Mouse (Mus musculus) CD4-positive helper T cell, adult 2 months (primary cell): ENCODE results near the gene Fbxo21.

Experiments used
- DNase-seq: peaks from one replicate; pipeline ENCODE4 v3.0.0-alpha.2; 2012; ENCODE audit warnings: low read depth, missing footprints, low spot score

The Fbxo21 gene

DNA sequence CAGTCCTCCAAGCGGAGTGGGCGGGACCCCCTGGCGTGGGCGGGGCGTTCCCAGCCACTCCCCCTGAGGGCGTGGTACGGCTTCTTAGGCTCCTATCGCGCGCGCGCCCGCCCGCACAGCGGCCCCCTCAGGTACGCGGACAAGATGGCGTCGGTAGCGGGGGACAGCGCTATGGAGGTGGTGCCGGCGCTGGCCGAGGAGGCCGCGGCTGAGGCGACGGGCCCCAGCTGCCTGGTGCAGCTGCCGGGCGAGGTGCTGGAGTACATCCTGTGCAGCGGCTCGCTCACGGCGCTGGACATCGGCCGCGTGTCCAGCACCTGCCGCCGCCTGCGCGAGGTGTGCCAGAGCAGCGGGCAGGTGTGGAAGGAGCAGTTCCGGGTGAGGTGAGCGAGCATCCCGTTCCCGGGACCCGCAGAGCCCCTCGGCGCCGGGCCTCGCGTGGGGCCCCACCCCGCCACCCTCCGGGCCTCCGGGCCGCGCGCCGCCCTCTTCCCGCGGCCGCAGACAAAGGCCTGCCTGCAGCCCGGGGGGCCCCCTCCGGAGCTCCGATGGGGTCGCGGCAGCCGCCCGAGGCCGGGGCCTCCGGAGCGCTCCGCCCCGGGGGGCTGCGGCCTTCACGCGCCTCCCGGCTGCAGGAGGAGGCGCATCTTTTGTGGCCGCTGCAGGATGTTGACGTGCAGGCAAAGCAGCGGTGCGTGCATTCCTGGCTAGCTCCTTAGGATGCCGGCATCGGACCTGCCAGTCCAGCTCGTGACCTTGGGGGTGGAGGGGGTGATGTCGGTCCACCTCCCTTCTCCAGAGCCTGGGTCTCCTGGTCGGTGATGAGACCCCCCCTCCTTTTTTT is at the start of gene Fbxo21:
Gene Fbxo21 (plus strand): TSS at position 74 of the 844 bp plus-strand sequence.
- peak; percentile 90 for DNase-seq

DNA sequence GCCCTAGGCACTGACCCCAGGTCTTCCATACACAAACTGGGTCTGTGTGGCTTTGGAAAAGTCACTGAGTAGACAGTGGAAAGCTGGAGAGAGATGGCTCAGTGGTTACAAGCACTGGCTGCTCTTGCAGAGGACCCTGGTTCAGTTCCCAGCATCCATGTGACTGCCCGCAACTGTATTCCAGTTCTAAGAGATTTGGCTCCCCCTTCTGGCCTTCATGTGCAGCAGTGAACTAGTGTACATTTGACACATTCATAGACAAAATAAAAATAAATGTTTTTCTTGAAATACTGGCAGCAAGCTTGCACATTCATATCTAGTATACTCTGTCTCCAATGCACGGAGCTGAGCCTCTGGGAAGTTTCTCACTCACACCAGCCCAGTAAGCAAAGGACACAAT is 48.0 kb upstream of the Fbxo21 start:
- DNase-seq, result no peak

DNA sequence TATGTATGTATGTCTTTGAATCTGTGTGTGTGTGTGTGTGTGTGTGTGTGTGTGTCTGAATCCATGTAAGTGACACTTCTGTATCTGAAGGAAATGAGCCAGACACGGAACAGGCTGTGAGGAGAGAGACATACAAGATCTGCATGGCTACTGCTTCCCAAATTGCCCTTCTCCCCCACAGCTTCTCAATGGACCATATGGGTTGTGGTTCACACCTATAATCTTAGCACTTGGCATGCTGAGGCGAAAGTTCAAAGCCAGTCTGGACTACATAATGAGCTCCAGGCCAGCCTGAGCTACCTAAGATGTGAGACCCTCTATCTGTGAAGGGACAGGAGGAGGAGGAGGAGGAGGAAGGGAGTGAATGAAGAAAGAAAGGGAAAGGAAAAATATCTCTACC is 44.3 kb upstream of the Fbxo21 start:
- DNase-seq, result no peak

DNA sequence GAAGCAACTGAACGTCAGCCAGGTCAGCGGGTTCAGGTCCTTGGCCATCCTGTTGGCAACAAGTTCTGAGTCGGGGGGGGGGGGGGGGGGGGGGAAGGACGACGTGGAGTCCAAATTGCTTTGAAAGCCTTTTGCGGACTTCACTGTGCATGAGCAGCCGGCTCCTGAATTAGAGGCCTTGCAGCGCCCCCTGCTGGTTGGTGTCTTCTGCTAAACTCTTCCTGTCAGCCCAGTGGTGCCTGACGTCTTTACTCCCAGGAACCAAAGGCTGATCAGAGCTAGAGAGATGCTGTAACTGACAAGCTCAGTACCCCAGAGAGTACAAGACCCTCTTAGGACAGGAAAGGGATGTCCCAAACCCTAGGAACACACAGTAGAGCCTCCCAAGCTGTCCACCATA is 43.7 kb upstream of the Fbxo21 start:
- DNase-seq, result peak; percentile 74

DNA sequence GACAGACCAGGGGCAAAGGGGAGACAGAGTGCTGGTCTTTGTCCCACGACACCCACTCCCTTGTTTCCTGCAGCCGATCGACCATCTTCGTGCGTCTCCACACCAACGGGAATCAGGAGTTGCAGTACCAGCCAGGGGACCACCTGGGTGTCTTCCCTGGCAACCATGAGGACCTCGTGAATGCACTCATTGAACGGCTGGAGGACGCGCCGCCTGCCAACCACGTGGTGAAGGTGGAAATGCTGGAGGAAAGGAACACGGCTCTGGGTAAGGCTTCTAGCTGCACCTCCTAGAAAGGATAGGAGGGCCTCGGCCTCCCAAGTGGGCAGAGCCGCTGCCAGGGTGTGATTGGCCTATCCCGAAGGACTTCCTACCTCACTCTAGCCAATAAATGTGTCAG is 40.2 kb upstream of the Fbxo21 start:
- DNase-seq, result no peak

DNA sequence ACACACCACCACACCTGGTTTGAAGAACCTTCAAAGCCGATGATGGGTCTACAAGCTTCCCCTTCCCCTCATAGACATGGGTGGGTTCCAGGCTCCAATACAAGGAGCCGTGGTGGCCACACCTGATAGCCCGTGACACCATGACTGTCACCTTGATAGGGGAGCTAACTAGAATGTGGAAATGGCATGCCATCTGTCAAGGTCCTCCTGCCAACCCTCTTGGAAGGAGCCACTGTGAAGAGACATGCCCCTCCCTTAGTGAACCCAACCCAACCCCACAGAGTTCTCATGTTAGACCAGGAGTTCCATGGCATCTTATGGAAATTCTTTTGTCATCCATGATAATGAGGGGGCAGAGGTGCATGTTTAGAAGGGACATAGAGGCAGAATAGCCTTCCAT is 39.3 kb upstream of the Fbxo21 start:
- no peak for DNase-seq

DNA sequence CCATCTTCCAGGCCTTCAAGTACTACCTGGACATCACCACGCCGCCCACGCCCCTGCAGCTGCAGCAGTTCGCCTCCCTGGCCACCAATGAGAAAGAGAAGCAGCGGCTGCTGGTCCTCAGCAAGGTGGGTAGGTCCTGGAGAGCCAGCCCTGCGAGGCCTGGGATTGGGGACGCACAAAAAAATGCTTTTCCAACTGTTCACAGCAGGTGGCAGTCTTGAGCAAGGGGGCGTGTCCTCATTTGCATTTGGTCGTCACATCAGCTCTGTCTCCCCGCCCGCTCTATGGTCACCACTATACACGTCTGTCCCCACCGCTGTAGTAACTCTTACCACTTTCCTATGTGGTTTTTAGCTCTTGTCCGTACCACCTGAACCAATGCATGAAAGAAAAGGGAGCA is 38.3 kb upstream of the Fbxo21 start:
- peak; percentile 81 for DNase-seq

DNA sequence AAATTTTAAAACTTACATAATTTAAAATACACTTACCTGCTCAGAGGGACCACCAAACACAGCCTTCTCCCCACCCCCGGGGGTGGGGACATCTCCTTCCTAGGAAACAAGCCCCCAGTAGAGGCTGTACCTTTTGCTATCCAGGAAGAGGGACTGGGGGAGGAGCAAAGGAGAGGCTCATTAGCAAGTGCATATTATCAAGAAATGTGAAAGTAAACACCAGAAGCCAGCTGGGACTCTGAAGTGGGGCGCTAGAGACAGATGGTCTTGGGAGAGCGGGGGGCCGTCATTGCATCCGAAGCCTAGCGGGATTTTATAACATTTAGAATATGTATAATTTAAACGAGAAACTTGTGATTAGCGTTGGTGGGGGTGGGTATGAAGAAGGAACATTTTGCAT is 37.1 kb upstream of the Fbxo21 start:
- DNase-seq, result no peak

DNA sequence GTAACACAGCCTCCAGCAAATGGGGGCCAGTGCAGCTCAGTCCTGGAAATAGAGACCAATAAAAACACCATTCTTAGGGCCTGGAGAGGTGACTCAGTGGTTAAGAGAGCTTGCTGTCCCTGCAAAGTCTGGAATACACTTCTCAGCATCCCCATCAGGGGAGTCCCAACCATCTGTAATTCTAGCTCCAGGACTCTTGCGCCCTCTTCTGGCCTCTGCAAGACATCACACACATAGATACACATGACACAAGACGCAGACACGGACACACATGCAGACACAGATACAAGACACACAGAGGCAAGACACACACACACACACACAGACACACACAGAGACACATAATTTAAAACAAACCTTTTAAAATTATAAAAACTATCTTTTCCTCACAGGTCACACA is 35.0 kb upstream of the Fbxo21 start:
- DNase-seq, result no peak

DNA sequence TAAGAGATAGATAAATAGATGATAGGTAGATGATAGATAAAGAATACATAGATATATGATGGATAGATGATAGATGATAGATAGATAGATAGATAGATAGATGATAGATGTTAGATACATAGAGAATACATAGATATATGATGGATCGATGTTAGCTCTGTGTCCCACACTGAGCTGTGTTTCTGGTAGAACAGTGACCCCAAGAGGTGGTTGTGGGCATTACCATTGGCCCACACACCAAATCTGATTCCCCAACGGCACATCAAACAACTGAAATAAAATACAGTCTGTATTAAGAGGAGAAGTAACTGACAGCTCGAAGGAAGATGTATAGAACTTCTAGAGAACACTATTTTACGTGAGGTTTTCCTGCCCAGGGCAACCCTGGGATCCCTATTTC is 29.9 kb upstream of the Fbxo21 start:
- DNase-seq, result peak; percentile 56

DNA sequence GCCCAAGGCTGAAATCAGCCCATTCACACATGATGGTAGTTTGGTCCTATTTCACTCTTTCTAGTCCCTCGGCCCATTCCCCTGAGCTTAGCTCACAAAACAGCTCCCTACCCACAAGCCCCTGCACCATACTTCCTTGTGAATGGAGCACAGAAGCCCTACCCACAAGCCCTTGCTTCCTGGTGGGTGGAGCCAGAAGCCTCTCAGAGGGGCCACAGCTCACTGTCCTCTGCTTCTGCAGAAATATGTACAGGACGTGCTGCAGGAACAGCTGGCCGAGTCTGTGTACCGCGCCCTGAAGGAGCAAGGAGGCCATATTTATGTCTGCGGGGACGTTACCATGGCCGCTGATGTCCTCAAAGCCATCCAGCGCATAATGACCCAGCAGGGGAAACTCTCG is 27.1 kb upstream of the Fbxo21 start:
- no peak for DNase-seq

DNA sequence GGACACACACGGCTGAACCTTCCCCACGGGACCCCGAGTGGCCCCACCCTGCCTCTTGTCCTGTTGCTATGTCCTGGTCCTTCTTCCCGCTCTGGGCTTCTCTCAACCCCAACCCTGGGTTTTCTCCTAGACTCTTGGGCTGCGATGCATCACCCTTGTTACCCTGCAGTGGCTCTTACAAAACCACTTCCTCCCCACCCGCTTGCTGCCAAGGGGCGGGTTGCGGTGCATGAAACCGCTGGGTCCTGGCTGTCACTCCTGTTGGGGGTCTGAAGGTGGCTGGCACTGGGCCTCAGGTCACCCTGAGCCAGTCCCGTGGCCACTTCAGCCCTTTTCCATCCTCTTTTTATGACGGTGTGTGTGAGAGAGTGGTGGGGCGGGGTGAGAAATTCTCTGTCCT is 22.6 kb upstream of the Fbxo21 start:
- peak; percentile 47 for DNase-seq

DNA sequence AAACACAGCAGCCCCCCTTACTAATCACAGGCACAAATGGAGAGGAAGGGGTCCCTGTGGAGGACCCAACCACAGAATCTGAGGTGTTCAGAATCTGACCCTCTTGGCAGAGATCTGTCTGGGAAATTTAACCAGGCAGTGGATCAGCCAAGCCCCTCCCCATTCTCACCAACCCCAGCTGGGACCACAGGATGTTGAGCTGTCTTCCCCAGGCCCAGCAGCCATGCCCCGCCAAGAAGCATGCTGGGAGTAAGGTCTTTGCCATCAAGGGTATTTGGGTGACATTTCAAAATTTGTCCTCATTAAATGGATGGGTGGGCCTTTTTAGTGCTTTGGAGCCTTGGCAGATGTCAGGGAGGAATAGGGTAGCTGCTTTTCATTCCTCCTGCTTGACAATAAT is 22.1 kb upstream of the Fbxo21 start:
- no peak for DNase-seq

DNA sequence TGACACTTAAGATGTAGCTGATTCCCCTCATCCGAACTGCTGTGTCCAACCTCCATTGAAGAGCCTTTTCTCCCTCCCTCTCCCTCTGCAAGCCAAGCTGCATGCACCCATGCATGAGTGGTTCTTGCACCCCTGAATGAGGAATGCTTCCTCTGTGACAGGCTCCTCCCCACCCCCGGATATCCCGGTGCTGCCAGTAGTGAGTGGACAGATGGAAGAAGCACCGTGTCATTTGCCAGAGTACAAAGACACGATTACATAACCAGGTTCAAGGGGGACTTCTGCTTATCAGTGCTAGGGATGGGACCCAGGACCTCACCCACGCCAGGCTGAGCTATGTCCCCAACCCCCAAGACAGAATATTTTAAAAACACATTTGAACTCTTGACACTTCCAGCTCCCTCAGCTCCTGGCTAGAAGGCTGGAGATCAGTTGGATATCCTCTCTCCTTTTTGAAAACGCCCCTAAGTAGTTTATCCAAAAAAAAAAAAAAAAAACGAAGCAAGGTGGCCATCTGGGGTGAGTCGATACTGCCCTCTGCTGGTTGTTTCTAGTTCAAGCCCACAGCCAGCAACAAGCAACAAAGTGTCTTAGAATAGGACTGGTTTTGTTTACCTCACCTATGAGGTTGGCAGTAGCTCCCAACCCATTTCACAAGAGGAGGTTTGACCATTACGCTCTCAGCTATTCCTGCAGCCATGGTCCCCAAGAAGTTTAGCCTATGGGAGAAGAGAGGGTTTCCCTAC is 20.7 kb upstream of the Fbxo21 start:
- DNase-seq, result peak; percentile 63

DNA sequence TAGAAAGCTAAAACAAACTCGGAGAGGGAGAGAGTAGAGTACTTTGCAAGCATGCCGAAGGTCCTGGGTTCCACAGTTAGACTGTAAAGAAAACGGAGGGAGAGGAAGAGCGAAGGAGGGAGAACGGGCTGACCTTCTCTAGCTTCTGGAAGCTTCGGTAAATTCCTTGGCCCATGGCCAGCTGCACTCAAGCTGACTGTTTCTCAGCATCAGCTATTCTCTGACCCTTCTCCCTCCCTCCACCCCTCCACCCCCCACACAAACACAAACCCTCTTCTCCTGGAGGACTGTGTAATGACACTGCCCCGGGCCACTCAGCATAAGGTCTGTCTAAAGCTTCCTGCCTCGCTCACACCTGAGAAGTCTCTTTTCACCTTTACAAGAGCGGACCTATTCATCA is 11.8 kb upstream of the Fbxo21 start:
- no peak for DNase-seq

DNA sequence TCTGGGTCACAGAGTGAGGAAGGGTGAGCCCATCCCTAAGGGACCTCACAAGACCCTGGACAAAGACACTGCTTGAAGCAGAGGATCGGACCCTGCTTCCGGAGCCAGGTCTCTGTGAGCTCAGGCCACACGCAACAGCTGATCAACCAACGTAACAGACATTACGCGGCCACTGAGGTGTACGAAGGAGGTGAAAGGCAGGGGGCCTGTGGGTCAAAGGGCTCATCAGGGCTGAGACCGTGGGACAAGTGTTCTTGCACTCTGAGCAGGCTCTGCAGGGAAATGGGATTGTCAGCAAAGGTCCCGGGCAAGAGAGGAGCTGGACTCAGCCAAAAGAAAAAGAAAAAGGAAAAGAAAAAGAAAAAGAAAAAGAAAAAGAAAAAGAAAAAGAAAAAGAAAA is 9.6 kb upstream of the Fbxo21 start:
- no peak for DNase-seq

DNA sequence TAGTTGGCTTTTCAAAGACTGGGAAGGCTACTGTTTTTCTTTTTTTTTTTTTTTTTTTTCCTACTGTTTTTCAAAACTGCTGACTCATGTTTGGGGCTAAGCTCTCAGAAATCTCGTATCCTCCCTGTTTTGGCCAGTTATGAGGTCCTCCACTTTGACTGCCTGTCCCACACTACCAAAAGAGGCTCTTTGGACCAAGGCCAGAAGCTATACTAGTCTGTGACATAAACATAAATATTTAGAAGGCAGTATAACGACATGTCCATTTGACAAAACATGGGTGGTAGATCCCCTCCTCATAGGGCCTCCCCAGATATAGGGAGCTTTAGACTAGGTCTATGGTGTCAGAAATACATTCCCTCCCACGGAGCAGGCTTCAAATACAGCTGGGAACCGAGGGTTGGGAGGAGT is 8.9 kb upstream of the Fbxo21 start:
- no peak for DNase-seq

DNA sequence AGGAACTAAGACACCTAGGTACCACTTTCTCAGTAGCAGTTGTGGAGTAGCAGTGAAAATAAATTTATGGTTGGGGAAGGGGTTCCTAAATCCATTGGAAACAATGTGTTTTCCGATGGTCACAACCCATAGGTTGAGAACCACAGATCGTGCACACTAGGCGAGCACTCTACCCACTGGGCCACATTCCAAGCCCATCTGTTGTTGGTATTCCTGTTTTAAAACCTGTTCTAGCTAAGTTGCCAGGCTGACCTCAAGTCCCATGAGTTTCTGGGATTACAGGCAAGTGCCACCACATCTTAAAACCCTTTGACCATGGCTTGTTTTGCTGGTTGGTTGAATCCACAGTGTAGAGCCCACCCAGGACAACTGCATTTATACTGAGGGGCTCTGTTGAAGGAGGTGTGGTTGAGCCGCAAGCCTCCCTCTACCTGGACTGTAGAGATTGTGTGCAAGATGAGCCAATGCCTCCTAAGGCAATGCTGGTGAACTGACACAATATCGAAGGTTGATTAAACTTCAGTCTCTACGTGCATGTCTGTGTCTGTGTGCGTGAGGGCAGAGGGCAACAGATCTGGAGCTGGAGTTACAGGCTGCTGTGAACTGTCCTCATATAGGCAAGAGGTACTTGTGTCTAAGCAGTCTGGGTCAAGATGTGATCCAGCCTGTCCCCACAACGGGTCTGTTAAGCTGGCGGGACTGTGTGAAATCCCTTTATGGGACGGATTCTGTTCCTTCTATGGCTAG is 6.7 kb upstream of the Fbxo21 start:
- no peak for DNase-seq

DNA sequence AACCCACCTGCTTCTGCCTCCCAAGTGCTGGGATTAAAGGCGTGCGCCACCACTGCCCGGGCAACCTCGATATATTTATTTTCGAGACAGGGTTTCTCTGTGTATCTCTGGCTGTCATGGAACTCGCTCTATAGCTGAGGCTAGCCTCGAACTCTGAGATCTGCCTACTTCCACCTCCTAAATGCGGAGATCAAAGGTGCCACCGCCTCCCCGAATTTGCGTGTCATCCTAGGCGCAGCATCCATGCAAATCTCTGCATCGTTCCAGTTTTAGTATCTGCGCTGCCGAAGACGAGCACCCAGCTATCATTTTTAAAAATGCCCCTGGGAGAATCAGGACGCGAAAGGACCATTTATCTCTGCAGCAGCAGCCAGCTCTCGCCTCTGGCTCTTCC is 270 bp upstream of the Fbxo21 start:
- no peak for DNase-seq

DNA sequence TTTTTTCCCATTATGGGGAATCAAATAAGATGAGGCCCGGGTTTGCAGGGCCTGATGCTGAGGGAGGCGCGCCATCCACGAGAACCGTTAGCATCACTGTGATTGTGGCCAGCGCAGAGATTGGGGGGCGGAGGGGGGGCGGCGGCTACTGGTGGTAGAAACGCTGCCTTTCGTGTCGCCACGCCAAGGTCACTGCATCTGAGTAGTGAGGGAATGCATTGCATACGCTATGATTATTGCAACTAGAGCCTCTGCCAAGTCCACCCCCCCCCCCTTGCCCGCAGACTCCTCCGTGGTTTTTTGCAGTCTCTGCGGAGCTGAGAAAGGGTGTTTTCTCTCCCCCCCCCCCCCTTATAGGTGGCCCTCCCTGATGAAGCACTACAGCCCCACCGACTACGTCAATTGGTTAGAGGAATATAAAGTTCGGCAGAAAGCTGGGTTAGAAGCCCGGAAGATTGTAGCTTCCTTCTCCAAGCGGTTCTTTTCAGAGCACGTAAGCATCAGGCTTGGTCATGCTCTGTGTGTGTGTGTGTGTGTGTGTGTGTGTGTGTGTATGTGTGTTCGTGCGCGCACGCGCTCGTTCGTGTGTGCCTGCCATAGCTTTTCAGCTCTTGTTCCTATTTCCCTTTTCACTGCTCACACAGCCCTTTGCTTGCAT is 1.1 kb downstream of the Fbxo21 start:
- peak; percentile 69 for DNase-seq

DNA sequence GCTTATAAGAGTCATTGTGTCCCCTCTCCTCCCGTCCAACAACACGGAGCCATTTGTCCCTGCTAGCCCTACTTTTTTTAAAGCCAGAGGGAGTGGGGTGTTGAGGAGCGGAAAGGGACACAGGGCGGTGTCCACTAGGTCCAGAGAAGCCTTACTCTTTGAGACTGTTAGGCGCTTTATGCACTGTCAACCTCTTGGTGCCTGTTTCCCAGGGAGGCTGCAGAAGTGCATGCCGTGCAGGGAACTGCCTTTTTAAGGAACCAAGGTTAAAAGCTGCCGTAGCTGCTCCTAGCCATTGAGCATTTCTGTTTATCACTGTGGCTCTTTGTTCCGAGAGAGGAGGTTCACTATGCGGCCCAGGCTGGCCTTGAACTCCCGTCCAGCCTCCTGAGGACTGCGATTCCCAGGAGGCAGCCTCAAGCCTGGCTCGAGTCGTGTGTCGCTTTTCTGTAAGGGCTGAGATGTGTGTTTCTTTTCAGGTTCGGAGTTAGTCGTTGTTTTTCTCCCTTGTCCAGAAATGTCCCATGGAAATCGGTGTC is 1.7 kb downstream of the Fbxo21 start:
- no peak for DNase-seq

DNA sequence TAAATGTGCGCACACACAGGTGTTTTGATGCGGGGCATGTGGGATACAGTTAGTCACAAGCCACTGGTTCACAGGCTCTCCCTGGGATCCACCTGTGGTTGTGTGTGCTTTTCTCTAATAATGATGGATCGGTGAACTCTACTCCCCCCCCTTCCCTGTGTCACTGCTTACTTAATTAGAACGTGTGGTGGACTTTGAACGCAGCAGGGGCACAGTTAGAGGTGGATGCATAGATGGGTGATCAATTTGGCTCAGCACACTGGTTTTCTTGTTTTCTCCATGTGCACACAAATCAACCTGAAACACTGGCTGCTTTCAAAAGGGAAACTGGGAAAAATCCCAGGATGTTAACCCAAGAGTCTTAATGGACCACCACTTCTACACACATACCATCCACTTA is 2.6 kb downstream of the Fbxo21 start:
- no peak for DNase-seq
